Mouse (Mus musculus) layer of hippocampus, adult 8-10 months (tissue): Measurements from ENCODE around the gene Mettl21a. TPM values are rescaled to one million over a fixed set of nuclear protein-coding genes. Genes with fewer than 3 reads are reported as not detected.
"Not testable (repeated sequence)": the region's sequence is repeated elsewhere in the genome, so short reads cannot be mapped to it uniquely, and the experiment has no call there.

Experiments used
- DNase-seq, 2 experiments: peaks; one replicate each; pipeline ENCODE4 v3.0.0; 2022; ENCODE audit warnings: low spot score in 2 of 2
- total RNA-seq, 4 experiments: library from RNA; stranded (reverse); gene quantifications; 2 replicates each; pipeline ENCODE4 v1.2.4; 2022

Gene Mettl21a
- 10 to 100 TPM in 3 of 4 experiments, 1 to 10 TPM in 1; 8.6 to 15.1 (median 12.6) TPM for total RNA-seq

DNA sequence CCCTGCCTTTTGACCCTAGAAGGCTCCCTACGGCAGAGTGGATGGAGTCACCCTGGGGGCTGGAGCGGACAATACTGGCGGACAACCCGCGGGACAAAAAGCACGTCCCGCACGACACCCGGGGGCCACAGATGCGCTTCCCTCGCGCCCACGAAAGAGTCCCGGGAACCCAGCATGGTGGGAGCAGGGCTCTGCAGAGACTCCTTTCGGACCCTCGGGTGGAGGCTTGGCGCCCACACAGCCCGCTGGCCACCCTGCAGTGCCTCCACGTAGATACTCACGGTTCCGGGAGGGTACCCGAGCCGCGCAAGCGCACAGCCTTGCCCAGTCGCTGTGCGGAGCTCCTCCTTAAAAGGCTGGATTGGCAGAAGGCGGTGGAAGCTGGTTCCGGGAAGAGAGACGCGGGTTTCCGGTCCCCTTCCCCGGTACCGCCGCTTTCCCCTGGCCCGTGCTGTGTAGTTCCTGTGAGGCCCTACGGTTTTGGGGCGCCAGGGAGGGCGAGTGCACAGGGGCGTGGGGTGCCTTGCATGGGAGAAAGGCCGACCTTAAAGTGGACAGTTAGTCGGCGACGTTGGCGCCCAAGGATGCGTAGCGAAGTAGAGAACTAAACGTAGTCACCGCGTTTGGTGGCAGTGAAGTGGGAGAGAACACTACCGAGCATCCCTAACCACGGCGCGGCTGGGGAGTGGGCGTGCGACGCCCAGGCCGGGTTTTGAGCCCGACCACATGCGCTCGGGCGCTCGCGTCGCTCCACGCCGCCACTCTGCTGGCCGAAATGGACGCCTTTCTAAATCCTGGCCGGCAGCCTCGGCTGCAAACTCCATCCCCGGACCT, at the start of gene Mettl21a:
TSS of gene Mettl21a (minus strand) at position 362 of the 834 bp plus-strand sequence.
- DNase-seq: peak; percentile 94

DNA sequence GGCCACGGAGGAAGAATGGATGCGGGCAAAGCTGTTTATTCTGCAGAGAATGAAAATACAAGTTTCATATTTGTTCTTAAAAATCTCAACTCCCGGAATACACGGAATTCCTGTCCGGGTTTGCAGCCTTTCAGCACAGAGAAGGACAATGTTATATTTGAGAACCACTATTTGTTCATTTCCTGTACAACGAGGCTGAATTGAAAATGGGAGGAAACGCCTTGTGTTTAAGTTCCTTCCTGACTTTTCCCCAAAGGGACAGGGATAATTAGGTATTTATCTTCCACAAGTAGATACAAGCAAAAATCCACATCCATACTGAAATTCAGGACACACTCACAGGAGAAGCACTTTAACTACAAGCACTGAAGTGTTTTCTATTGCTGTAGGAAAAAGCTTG, 41.8 kb upstream of the Mettl21a start:
- no peak for DNase-seq

DNA sequence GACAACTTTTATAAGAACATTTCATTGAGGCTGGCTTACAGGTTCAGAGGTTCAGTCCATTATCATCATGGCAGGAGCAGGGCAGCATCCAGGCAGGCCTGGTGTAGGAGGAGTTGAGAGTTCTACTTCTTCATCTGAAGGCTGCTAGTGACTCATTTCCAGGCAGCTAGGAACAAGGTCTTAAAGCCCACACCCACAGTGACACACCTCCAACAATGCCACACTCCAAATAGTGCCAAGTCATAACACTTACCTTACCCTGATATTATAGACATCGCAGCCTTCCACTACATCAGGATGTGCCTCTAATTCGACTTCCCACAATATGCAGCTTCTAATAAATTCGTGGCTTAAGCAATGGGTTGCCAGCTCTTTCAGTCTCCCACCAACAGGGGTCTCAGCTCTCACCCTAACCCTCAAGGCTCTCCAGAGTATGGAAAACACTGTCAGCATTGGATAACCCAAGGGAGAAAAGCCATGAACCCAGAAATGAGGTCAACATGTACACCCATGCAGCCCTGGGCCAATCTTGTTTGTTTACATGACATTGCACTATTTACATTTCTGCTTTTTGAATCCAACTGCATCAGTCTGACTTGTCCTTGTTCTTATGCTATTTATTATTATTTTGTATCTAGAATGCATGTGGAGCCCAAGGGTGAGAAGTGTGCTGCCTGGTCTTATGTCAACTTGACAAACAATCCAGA, 39.5 kb upstream of the Mettl21a start:
- no peak for DNase-seq

DNA sequence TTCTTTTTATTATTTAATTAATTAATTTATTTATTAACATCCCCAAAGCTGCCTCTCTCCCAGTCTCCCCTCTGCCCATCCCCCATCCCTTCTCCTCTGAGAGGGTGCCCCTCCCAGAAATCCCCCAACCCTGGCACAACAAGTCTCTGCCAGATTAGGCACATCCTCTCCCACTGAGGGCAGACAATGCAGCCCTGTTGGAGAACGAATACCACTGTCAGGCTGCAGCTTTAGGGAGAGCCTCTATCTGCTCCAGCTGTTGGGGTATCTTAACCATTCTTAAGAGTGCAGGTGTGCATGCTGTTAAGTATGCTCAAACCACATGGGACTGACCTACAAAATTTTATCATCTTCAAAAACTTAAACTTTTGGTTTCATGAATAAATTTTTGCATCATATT, 38.4 kb upstream of the Mettl21a start:
- no peak for DNase-seq

DNA sequence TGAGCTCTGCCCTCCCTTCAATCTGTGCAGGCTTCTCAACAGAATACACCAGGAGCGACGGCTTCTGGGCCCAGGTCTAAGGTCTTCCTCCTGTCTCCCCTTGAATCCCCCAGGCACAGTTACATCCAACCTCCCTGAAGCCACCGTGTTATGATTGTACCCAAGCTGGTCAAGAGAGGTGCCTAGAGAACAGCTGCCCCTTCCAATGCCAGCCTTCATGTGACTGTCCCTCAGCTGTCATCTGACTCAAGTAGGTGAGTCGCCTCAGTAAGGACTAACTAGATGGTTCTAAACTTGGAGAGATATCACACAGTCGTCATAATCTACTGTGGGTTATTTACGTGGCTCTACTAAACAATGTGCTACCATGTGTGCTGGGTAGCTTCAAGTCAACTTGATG, 36.7 kb upstream of the Mettl21a start:
- no peak for DNase-seq

DNA sequence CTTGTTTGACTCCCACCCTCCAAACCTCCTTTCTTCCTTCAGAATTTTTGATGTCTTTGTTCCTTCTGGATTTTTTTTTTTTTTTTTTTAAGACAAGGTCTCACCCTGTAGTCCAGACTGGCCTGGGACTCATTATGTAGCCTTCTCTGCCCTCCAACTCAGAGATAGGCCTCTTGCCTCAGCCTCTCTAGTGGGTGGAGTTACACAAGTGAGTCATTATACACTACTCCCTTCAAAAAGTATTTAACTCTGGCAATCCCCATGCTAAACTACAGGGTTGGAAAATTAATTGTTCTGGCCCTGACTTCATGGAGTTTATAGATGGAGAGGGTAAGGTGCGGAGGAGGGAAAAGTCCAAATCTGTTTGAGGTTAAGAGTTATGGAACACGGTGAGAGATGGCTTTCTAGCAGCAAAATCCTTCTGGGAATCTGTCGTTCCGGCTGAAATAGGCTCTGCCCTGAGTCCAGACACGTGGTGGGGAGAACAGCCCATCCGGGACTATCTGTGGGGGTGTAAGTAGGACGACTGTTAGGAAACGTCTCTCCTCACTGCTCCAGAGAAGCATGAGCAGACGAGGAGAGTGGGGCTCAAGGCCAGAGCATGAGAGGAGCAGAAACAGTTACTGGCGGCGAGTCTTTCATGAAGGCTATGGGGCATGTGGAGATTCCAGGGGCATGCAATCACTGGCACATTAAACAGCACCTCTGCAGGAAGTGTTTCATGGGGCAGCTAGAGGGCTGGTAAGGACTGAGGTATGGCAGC, 32.5 kb upstream of the Mettl21a start:
- no peak for DNase-seq

DNA sequence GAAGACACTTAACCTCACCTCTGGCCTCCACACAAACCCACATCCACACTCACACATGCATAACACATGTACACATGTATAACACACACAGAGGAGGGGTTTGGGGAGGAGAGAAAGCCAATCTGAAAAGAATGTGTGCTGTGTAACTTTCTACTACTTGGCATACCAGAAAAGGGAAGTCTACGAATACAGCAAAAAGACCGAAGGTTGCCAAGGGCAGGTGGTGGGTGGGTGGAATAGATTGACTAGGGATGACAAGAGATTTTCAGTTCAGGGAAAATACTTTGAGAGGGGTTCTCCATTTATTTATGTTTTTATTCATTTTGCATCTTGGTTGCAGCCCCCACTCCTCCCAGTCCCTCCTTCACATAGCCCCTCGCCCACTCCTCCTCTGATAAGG, 27.5 kb upstream of the Mettl21a start:
- DNase-seq: no peak

DNA sequence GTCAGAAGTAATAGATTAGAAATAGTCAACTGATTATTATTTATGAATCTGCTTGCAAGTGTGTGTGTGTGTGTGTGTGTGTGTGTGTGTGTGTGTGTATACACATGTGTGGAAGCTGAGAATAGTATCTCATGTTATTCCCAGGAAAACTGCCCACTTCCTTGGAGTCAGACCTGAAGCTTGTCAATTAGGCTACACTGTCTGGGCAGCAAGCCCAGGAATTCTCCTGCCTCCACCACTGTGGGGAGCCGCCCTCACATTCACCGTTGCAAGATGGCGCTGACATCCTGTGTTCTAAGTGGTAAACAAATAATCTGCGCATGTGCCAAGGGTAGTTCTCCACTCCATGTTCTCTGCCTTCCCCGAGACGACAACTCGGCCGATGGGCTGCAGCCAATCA, 25.5 kb upstream of the Mettl21a start:
- DNase-seq: not testable (repeated sequence)

DNA sequence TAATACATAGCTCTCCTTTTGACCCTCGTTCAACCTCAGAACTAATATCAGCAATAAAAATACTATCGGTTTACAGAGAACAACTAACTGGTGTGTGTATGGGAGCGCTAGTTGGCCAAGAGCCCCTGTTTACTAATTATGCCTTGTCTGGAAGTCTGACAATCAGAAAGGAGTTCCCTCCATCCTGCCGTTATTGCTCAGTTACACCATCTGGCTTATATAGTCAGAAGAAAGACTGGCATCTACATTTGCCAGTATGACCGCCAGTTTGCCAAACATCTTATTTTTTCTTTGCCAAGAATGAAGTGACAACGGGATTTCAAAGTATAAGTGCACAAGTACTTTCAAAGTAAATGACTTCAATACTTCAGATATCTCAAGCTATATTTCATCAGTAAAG, 24.0 kb upstream of the Mettl21a start:
- DNase-seq: no peak

DNA sequence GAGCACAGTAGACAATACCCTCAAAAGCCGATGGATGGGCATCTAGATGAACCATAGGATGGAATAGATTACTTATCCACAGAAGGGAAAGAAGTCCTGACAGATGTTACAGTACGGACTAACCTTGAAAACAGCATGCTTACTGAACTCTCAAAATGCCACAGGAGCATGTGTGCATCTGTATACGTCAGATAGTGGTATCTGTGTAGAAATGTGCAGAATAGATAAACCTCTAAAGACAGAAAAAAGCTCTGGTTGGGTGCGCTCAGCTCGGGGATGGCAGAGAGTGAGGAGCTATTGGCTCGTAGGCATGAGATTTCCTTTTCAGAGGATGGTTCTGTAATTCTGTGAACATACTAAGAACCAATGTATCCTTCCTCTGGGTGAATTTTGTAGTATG, 22.2 kb upstream of the Mettl21a start:
- DNase-seq: no peak

DNA sequence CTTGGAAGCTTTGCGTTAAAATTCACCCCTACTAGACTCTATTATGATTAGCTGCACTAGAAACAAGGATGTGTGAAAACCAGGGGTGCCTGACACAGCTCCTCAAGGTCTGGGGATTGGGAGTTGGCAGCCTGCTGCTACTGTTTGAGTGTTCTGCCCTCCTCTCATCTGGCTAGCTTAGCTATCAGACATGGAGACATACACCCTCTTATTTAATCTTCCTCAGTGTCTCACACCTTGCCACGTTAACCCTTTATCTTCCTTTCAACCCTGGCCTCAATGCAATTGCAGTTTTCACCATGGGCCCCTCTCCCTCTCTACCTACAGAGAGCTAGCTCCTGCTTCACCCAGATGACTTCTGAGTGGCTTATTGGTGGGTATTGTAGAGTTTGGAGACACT, 18.6 kb upstream of the Mettl21a start:
- no peak for DNase-seq

DNA sequence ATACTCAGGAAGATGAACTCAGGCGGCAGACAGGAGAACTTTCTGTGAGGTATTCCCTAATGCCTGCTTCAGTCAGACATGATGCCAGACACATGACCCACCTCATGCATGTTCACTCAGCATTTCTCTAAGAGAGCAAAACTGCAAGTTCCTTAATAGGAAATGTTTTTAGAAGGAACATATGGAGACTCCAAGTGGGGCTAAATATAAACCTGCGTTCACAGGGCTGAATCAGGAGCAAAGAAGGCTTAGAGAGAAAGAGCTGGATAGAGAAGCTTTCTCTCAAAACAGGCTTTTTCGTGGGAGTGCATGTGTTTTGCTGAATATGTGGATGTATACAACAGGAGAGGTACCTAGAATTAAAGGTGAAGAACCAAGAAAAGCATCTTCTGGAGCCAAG, 16.2 kb upstream of the Mettl21a start:
- DNase-seq: no peak

DNA sequence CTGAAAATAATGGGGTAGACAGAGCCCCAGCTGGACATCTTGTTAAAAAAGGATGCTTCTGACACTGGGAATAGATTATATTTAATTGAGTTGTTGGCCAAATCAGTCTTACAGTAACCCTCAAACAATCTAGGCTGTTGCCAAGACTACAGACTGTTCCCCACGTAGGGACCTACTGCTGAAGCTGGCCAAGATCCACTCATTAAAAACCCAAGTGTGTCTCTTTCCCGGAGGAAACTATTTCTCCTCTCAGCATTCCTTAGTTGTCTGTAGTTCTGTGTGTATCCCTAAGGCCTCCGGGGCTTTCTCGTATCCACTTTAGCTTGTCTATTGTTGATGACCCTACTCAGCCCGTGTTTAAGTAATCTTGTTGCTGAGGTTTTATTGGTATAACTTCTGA, 14.5 kb upstream of the Mettl21a start:
- no peak for DNase-seq

DNA sequence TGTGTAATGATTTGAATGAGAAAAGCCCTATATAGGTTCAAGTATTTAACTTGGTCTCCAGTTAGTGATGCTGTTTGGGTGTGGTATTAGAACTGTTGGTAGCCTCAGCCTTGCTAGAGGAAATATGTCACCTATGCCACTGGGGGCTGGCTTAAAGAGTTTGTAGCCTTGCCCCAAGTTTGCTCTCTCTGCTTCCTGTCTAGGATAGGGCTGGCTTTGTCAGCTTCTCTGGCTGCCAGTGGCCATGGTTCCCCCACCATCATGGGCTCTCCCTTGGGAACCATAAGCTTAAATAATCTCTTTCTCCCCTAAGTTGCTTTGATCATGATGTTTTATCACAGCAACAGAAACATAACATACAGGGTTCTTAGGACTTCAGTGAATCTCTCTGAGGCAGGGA, 8.2 kb upstream of the Mettl21a start:
- no peak for DNase-seq

DNA sequence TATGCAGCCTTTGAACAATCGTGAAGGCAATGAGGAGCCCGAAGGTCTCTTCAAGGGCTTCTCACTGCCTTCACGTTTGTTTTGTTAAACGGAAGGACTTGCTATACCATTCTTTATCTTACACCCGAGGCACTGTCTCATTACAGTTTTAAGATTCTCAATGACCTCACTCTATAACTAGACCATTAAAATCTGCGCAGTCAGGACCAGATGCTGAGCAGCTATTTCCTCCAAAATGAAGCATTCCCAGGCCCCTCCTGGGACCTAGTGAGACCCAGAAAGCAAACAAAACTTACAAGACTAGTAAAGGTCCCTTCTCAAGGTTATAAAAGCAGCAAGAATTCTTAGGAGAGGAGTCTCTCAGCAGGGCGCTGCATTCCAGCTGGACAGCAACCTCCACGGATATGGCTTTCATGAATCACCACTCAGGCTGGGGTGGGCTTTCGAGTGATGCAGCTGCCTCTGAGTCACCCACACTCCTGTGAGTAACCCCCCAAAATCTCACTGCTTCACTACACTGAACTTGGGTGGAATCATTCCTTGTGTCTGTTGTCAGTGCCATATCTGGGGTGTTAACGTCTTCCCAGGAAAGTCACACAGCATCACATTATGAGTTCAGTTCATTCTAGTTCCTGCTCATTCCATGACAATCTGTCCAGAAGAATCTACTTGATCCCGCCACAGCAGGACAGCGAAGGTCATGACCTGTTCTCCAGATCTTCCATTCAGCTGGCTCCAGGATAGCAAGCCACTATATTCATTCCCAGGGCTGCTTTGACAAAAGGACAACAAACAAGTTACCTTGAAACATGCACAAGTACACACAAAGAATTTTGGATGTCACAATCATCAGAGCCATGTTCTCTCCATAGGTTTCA, 6.8 kb upstream of the Mettl21a start:
- DNase-seq: no peak

DNA sequence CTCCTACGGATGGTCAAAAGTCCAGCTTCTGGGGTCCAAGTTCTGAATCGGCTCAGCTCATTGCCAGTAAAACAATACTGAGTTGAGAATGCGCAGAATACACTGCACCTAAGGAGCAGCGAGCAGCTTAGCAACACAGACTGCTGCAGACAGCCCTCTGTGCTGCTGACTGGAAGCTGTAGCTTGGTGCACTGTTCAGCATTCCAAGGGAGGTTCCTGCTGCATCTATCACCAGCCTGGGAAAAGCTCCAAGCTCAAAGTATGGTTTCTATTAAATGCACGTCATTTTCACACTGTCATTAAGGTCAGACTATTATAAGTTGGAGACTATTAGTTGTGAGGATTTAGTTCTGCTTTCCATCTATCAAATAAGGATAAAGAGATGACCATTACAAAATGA, 4.1 kb upstream of the Mettl21a start:
- no peak for DNase-seq

DNA sequence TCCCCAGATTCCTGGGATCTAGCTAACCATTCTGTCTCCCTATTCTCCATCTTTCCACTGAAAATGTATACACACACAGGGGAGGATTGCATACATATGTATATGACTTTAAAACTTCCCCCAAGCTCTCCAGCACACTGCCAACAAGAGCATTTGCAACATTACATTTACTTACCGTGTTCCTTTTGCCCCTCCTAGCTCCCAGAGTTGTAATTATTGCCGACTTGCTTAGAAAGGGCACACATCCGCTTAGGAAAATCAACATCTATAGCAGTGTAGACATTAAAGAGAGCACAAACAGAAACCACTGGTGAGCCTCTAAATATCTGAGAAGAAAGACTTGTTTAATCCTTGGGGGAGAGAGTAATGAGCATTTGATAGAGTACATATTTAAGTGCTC, 1.2 kb upstream of the Mettl21a start:
- DNase-seq: no peak

DNA sequence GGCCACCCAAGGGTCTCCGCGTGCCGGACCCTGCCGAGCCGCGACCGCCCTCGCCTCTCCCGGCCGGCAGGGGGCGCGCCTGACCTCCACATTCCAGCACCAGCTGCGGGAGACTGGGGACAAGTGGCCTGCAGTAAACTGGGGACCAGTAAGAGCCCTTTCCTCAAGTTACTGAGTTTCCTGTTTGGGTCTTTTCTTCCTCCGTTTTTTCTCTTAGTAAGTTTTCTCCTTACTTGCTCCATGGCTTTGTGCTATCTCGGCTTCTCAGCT, 608 bp upstream of the Mettl21a start:
- peak; percentile 72 to 86 for DNase-seq

DNA sequence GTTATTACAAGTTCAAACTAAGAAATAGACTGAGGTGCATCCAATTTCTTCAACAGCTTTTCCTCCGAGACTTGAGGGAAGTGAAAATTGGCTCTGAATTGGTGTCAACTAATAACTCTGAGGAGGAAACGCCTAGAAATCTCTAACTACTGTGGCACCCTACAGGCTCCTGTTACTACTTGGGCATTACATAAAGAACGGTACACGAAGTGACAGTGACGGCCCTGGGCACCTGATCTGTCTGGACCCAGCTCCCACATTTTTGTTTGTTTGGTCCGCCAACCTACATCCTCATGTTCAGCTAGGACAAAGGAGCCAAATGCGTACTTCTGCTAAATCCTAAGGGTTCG, 536 bp downstream of the Mettl21a start:
- no peak for DNase-seq

DNA sequence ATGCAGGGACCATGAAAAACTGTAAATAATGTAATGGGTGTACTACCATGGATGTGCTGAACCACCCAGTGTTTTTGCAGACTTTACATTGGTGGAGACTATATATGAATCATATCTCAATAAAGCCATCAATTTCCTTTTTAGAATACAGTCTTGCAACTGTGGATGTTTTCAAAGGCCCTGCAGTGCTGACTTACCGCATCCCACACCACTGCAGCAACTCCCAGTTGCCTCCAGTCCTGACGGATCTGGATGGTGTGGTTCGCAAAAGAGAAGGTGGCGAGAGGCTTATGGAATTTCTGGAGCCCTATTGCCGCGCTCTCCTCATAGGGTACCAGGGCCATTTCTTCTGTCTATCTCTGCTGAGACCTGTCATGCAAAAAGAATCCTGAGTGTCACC, 966 bp downstream of the Mettl21a start:
- DNase-seq: no peak

DNA sequence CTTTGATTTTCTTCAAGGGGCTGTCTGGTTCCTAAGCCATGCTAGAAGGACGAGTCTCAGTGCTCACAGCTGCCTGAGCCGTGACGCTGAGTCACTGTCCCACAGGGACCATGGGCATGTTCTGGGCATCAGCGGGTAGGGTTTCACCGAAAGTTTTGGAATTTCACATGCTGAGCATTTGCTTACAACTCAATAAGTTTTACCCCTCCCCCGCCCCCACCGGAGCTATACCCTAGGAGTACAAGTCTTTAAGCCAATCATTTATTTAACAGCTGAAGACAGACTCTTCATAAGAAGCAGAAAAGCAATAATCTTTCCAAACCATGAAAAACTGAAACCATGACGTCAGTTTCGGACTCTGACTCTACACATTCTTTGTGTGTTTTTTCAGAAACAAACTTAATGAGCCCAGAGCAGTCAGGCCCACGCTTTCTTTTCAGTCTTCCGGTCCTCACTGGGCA, 1.5 kb downstream of the Mettl21a start:
- DNase-seq: no peak
